Mouse (Mus musculus): ENCODE measurements around the gene Gm49369. TPM values are rescaled to one million over a fixed set of nuclear protein-coding genes. Genes with fewer than 3 reads are reported as not detected.
"Not testable (repeated sequence)": the region's sequence is repeated elsewhere in the genome, so short reads cannot be mapped to it uniquely, and the experiment has no call there.

Gm49369 gene
- polyA plus RNA-seq, 1 experiment from 2014 or later, result not detected

DNA sequence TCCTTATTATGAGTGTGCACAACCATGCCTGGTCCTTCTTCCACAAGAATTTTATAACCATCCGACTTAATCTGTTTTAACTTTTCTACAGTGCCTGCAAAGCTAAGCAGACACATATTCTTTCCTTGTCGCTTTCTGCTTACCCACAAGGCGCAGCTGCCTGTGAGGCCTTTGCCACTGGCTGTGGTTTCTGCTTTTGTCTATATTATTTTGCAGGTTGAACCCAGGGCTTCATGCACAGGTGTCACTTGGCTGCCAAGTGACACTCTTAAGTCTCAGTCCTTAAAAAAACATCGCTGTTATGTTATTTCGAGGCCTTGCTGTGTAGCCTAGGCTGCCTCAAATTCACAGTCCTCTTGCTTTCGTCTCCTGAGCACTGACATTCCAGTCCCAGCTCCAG is 59.8 kb downstream of the Gm49369 start:
- Histone ChIP-seq H3K9ac (ENCODE audit: low read length) (no peak overlapping the region), H3K4me1 (replicated peaks; ENCODE audit: control insufficient read depth, insufficient read depth, low read length) (no peaks in the 10 kb centered on the region), H3K4me2 (ENCODE audit: low read depth, low read length, severe bottlenecking) (no peak overlapping the region), H3K27me3 (ENCODE audit: control insufficient read depth, insufficient read depth, low read length) (no peaks in the 10 kb centered on the region), H3K36me3 (ENCODE audit: control insufficient read depth, insufficient read depth, low read length) (no peaks in the 10 kb centered on the region), H3K27ac (ENCODE audit: low read depth, low read length) (no peak overlapping the region), H3K4me3 (ENCODE audit: low read depth, low read length) (no peak overlapping the region), H3K9me3 (ENCODE audit: control insufficient read depth, low read length) (no peaks in the 10 kb centered on the region)
- DNase-seq (ENCODE audit: low spot score), result no peak
- no peak for ATAC-seq (replicated peaks; ENCODE audit: low FRiP score)
- WGBS, result 93% methylated on average over 6 of the region's 6 CpGs

DNA sequence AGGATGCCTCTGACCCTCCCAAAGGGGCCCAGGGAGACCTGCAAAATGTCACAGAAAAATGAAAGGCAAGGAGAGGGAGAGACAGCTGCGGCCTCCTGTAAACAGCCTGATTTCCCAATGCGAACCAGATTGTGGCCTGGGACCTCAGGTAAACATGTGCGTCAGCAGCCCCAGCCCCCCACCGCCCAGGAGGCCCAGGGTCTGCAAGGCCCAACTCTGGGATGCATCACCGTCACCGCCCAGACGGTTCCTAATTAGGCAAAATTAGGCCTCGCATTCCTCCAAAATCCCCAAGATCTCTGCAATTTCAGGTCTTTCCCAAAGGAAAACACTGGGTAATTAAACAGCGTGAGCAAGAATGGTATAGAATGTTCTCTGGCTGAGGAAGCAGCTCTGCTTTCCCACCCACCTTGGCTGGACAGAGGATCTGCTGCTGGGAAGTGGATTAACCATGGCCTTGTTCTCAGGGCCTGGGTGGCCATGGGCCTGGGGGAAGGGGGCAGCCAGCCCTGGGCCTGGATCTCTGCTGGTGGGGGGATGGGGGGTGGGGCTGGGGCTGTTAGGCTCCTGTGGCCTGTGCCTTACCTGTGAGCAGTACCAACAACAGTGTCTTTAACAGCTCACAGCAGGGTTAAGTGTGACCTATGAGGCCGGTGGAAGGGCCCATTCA is 60.7 kb downstream of the Gm49369 start:
- H3K4me3 ChIP-seq (ENCODE audit: low read depth, low read length); ATAC-seq (replicated peaks; ENCODE audit: low FRiP score); H3K27ac ChIP-seq (ENCODE audit: low read depth, low read length); H3K9ac ChIP-seq (ENCODE audit: low read length); H3K9me3 ChIP-seq (ENCODE audit: control insufficient read depth, low read length); H3K4me2 ChIP-seq (ENCODE audit: low read depth, low read length, severe bottlenecking); DNase-seq (ENCODE audit: low spot score); H3K4me1 ChIP-seq (replicated peaks; ENCODE audit: control insufficient read depth, insufficient read depth, low read length); H3K36me3 ChIP-seq (ENCODE audit: control insufficient read depth, insufficient read depth, low read length); H3K27me3 ChIP-seq (ENCODE audit: control insufficient read depth, insufficient read depth, low read length): not testable (repeated sequence)
- WGBS, result 54% methylated on average over 4 of the region's 10 CpGs

Other genes with a start within 250 kb of the Gm49369 start
- gene Gm39115, start 246.6 kb downstream of the Gm49369 start, polyA plus RNA-seq (2014; fragmentation: Nextera tagmentation; extraction: Ambion mirVana), result not detected in 2 replicates
- not detected in 2 replicates for gene Gm45337, start 238.1 kb downstream of the Gm49369 start, polyA plus RNA-seq (2014; fragmentation: Nextera tagmentation; extraction: Ambion mirVana)
- gene Gm29735, start 225.6 kb downstream of the Gm49369 start, polyA plus RNA-seq (2014; fragmentation: Nextera tagmentation; extraction: Ambion mirVana), result not detected in 2 replicates
- not detected in 2 replicates for gene Gm4553, start 216.9 kb downstream of the Gm49369 start, polyA plus RNA-seq (2014; fragmentation: Nextera tagmentation; extraction: Ambion mirVana)
- not detected in 2 replicates for gene Krtap5-2, start 206.7 kb downstream of the Gm49369 start, polyA plus RNA-seq (2014; fragmentation: Nextera tagmentation; extraction: Ambion mirVana)
- gene Gm10153, start 192.3 kb downstream of the Gm49369 start, polyA plus RNA-seq (2014; fragmentation: Nextera tagmentation; extraction: Ambion mirVana), result not detected in 2 replicates
- gene Krtap5-3, start 181.3 kb downstream of the Gm49369 start, polyA plus RNA-seq (2014; fragmentation: Nextera tagmentation; extraction: Ambion mirVana), result not detected in 2 replicates
- not detected in 2 replicates for gene Gm7579, start 170.8 kb downstream of the Gm49369 start, polyA plus RNA-seq (2014; fragmentation: Nextera tagmentation; extraction: Ambion mirVana)
- not detected in 2 replicates for gene Krtap5-5, start 152.7 kb downstream of the Gm49369 start, polyA plus RNA-seq (2014; fragmentation: Nextera tagmentation; extraction: Ambion mirVana)
- not detected in 2 replicates for gene Gm40460, start 141.6 kb downstream of the Gm49369 start, polyA plus RNA-seq (2014; fragmentation: Nextera tagmentation; extraction: Ambion mirVana)
- gene Gm2431, start 124.3 kb downstream of the Gm49369 start, polyA plus RNA-seq (2014; fragmentation: Nextera tagmentation; extraction: Ambion mirVana), result not detected in 2 replicates
- not detected in 2 replicates for gene Gm4559, start 108.3 kb downstream of the Gm49369 start, polyA plus RNA-seq (2014; fragmentation: Nextera tagmentation; extraction: Ambion mirVana)
- not detected in 2 replicates for gene Krtap5-1, start 85.5 kb downstream of the Gm49369 start, polyA plus RNA-seq (2014; fragmentation: Nextera tagmentation; extraction: Ambion mirVana)
- gene Krtap5-4, start 79.1 kb downstream of the Gm49369 start, polyA plus RNA-seq (2014; fragmentation: Nextera tagmentation; extraction: Ambion mirVana), result not detected in 2 replicates
- 0.24 and 0.32 TPM in 2 replicates for gene Ifitm10, start 8.9 kb downstream of the Gm49369 start, polyA plus RNA-seq (2014; fragmentation: Nextera tagmentation; extraction: Ambion mirVana)
- gene Ctsd, start 5.4 kb upstream of the Gm49369 start, polyA plus RNA-seq (2014; fragmentation: Nextera tagmentation; extraction: Ambion mirVana), result 129 and 147 TPM in 2 replicates
- not detected in 2 replicates for gene Syt8, start 52.2 kb upstream of the Gm49369 start, polyA plus RNA-seq (2014; fragmentation: Nextera tagmentation; extraction: Ambion mirVana)
- 1.3 TPM in 1 of 2 replicates, not detected in the other for gene Tnni2, start 59.1 kb upstream of the Gm49369 start, polyA plus RNA-seq (2014; fragmentation: Nextera tagmentation; extraction: Ambion mirVana)
- 8.7 and 9.8 TPM in 2 replicates for gene Lsp1, start 78.1 kb upstream of the Gm49369 start, polyA plus RNA-seq (2014; fragmentation: Nextera tagmentation; extraction: Ambion mirVana)
- 1.00 and 1.0 TPM in 2 replicates for gene Tnnt3, start 116.2 kb upstream of the Gm49369 start, polyA plus RNA-seq (2014; fragmentation: Nextera tagmentation; extraction: Ambion mirVana)
- gene Mrpl23, start 150.0 kb upstream of the Gm49369 start, polyA plus RNA-seq (2014; fragmentation: Nextera tagmentation; extraction: Ambion mirVana), result 18.3 and 18.7 TPM in 2 replicates